Mouse (Mus musculus) olfactory bulb, adult 2 months (tissue): ENCODE data around the gene Kbtbd13.

Experiments used
- CTCF ChIP-seq: fragments of 200-500 bp; IDR thresholded peaks from 2 replicates; pipeline ENCODE4 v1.5.1; 2012; ENCODE audit warnings: low read depth, mild to moderate bottlenecking, low read length, moderate library complexity; ENCODE audit not compliant: insufficient read depth
- POLR2A ChIP-seq: fragments of 200-500 bp; IDR thresholded peaks from 2 replicates; pipeline ENCODE4 v1.6.1; 2012; ENCODE audit warnings: mild to moderate bottlenecking, low read depth, low read length, moderate library complexity; ENCODE audit not compliant: insufficient read depth

DNA sequence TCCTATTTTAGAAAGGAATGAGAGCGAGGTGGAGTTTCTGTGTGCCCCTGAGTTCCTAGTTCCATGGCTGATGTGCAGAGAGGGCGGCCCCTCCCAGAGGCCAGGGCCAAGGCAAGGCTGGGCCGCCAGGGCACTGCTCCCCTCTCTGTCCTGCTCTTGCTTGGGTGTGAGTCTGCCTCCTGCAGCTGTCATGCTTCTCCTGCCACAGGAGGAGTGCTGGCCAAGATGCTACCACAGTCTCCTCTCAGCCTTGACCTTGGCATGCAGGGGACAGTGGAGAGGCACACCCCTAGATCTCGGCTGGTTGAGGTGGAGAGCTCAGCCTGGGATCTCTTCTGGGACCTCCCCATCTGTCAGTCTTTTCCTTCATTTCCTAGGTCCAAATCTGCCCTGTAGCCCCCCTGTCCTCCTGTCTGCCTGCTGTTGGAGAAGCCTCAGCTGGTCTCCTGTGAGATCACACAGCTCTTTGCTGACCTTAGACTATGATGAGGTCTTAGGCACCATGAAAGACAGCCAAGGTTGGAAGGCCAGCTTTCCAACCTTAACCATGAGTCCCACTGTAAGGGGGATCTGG, 10.3 kb downstream of the Kbtbd13 start:
- TF ChIP-seq CTCF (no peak), POLR2A (no peak)
